Mouse (Mus musculus) C2C12 (cell line): Measurements from ENCODE around the gene Ssbp3. TPM values are rescaled to one million over a fixed set of nuclear protein-coding genes. Genes with fewer than 3 reads are reported as not detected.

Experiments
- H3K27me3 ChIP-seq: one replicate; pipeline ENCODE4 v1.6.1; 2011; ENCODE audit not compliant: control insufficient read depth, insufficient read depth, insufficient read length
- H3K36me3 ChIP-seq: one replicate; pipeline ENCODE4 v1.6.1; 2011; ENCODE audit not compliant: control insufficient read depth, insufficient read depth
- H3K4me3 ChIP-seq: one replicate; pipeline ENCODE4 v1.5.1; 2011; ENCODE audit warnings: mild to moderate bottlenecking, control low read depth; ENCODE audit not compliant: poor library complexity, insufficient read depth, severe bottlenecking
- H3K79me2 ChIP-seq: one replicate; pipeline ENCODE4 v1.6.1; 2011; ENCODE audit not compliant: control insufficient read depth, insufficient read depth
- H3K79me3 ChIP-seq: one replicate; pipeline ENCODE4 v1.6.1; 2011; ENCODE audit warnings: low read depth, control low read depth
- H3ac ChIP-seq: one replicate; pipeline ENCODE3; 2011; ENCODE audit warnings: low read depth; ENCODE audit not compliant: control insufficient read depth, insufficient read length
- CEBPB ChIP-seq: IDR thresholded peaks from one replicate; pipeline ENCODE4 v1.6.1; 2011; ENCODE audit warnings: low read depth, mild to moderate bottlenecking, control low read depth, moderate library complexity
- CTCF ChIP-seq: IDR thresholded peaks from one replicate; pipeline ENCODE4 v1.5.1; 2011; ENCODE audit not compliant: control insufficient read depth, insufficient read depth, insufficient read length
- FOSL1 ChIP-seq: IDR thresholded peaks from one replicate; pipeline ENCODE4 v1.8.0; 2011; ENCODE audit warnings: mild to moderate bottlenecking, low read length; ENCODE audit not compliant: poor library complexity, insufficient read depth, severe bottlenecking
- MAX ChIP-seq: IDR thresholded peaks from one replicate; pipeline ENCODE4 v1.6.1; 2011; ENCODE audit warnings: mild to moderate bottlenecking, control low read depth
- MYOD1 ChIP-seq: IDR thresholded peaks from one replicate; pipeline ENCODE4 v1.6.1; 2011; ENCODE audit warnings: low read depth; ENCODE audit not compliant: control insufficient read depth, insufficient read length
- MYOG ChIP-seq: IDR thresholded peaks from one replicate; pipeline ENCODE4 v1.6.1; 2011; ENCODE audit not compliant: control insufficient read depth, insufficient read length; ENCODE audit errors: extremely low read depth
- USF1 ChIP-seq: IDR thresholded peaks from one replicate; pipeline ENCODE4 v1.6.1; 2011; ENCODE audit warnings: low read depth, mild to moderate bottlenecking, control low read depth, moderate library complexity
- polyA plus RNA-seq: library from polyadenylated mRNA; unstranded; fragments of >200 nt; fragmentation: generic; extraction: Trizol; gene quantifications from one replicate; pipeline ENCODE4 v1.2.1, GENCODE M21; 2012; ENCODE audit warnings: missing spikeins

Gene Ssbp3
- polyA plus RNA-seq, 1 experiment: 74.7 TPM

GRCm38 (mm10) chr4:106968910-106969309, 58.4 kb downstream of the Ssbp3 start:
- Histone ChIP-seq H3K27me3 (no peaks in the 10 kb centered on the region), H3ac (no peak overlapping the region), H3K36me3 (peaks cover 7% of the 10 kb centered on the region), H3K4me3 (no peak overlapping the region), H3K79me3 (peaks cover 41% of the 10 kb centered on the region), H3K79me2 (peaks cover 97% of the 10 kb centered on the region)
- TF ChIP-seq MAX (no peak), MYOG (no peak), CEBPB (no peak), MYOD1 (no peak), FOSL1 (no peak), USF1 (no peak), CTCF (no peak)

GRCm38 (mm10) chr4:106970786-106971185, 60.3 kb downstream of the Ssbp3 start:
- Histone ChIP-seq H3K79me2 (peaks cover 97% of the 10 kb centered on the region), H3K4me3 (no peak overlapping the region), H3K79me3 (peaks cover 41% of the 10 kb centered on the region), H3K36me3 (peaks cover 7% of the 10 kb centered on the region), H3ac (no peak overlapping the region), H3K27me3 (no peaks in the 10 kb centered on the region)
- TF ChIP-seq MYOD1 (no peak), MYOG (no peak), CEBPB (no peak), USF1 (no peak), CTCF (no peak), MAX (no peak), FOSL1 (no peak)

- TF ChIP-seq FOSL1 (no peak), CEBPB (no peak), MAX (no peak)
- H3K36me3 ChIP-seq: no peaks in the 10 kb centered on the region
Observed at GRCm38 (mm10) chr4:106972061-106972460, 61.6 kb downstream of the Ssbp3 start.

GRCm38 (mm10) chr4:106972461-106973384, 62.2 kb downstream of the Ssbp3 start:
- Histone ChIP-seq H3K4me3 (no peak overlapping the region), H3K79me3 (peaks cover 36% of the 10 kb centered on the region), H3K27me3 (no peaks in the 10 kb centered on the region), H3ac (no peak overlapping the region), H3K79me2 (peaks cover 96% of the 10 kb centered on the region), H3K36me3 (no peaks in the 10 kb centered on the region)
- TF ChIP-seq MAX (no peak), CTCF (no peak), CEBPB (no peak), USF1 (no peak), MYOG (no peak), MYOD1 (no peak), FOSL1 (no peak)

More at GRCm38 (mm10) chr4:106972061-106972460, 61.6 kb downstream of the Ssbp3 start:
- Histone ChIP-seq H3K79me3 (peaks cover 36% of the 10 kb centered on the region), H3ac (no peak overlapping the region), H3K79me2 (peaks cover 95% of the 10 kb centered on the region), H3K4me3 (no peak overlapping the region), H3K27me3 (no peaks in the 10 kb centered on the region)

- Histone ChIP-seq H3K27me3 (no peaks in the 10 kb centered on the region), H3ac (no peak overlapping the region), H3K4me3 (no peak overlapping the region), H3K79me2 (peaks cover 93% of the 10 kb centered on the region), H3K79me3 (peaks cover 40% of the 10 kb centered on the region), H3K36me3 (peaks cover 4% of the 10 kb centered on the region)
- TF ChIP-seq USF1 (peak; percentile 84), MYOD1 (no peak)
Observed at GRCm38 (mm10) chr4:106975324-106975723, 64.8 kb downstream of the Ssbp3 start.

- H3K36me3 ChIP-seq: peaks cover 4% of the 10 kb centered on the region
- no peak overlapping the region for H3ac ChIP-seq
Observed at GRCm38 (mm10) chr4:106975890-106976289, 65.4 kb downstream of the Ssbp3 start.

More at GRCm38 (mm10) chr4:106975890-106976289, 65.4 kb downstream of the Ssbp3 start:
- Histone ChIP-seq H3K4me3 (no peak overlapping the region), H3K27me3 (no peaks in the 10 kb centered on the region), H3K79me2 (peaks cover 93% of the 10 kb centered on the region), H3K79me3 (peaks cover 37% of the 10 kb centered on the region)
- peak; percentile 30 for TF ChIP-seq MYOD1
- TF ChIP-seq CTCF: no peak
